Mouse (Mus musculus) urinary bladder, adult 18-20 months (tissue): ENCODE data around the gene Khdrbs1.
"Not testable (repeated sequence)": the region's sequence is repeated elsewhere in the genome, so short reads cannot be mapped to it uniquely, and the experiment has no call there.

ENCODE experiments used
- DNase-seq, 2 experiments: peaks; one replicate each; pipeline ENCODE4 v3.0.0; 2022; ENCODE audit warnings: low spot score in 2 of 2, mixed read lengths in 2 of 2

Khdrbs1 gene

DNA sequence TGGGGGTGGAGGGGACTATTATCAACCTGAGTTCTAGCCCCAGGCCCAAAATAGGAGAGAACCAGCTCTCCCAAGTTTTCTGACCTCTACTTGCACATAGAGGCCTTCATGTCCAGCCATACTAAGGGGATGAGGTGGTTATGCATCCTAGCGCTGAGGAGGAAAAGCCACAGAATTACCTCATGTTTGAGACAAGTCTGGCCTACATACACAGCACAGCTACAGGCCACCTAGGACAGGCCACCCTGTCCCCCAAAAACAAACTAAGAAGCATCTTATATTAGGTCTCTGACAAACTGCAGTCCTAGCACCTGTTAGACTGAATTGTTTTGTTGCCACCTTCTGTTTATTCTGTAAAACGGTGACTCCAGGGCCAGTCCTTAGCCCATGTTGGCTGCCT lies 1.4 kb upstream of the Khdrbs1 start:
- no peak for DNase-seq

DNA sequence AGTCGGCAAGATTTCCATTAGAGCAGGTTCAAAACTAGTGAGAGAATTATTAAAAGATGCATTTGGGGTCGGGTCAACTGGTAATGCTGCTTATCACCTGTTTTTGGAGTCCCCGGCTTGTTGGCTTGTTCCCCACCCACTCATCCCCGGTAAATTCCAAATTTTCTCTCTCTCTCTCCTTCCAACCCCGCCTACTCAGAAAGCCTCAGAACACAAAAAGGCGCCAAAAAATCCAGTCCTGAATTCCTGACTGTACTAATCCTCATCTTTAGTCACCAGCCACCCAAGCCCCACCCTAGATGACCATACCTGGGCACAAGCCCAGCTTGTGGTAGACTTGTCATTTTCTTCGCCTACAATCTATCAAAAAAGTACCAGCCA lies 897 bp upstream of the Khdrbs1 start:
- DNase-seq, result no peak

DNA sequence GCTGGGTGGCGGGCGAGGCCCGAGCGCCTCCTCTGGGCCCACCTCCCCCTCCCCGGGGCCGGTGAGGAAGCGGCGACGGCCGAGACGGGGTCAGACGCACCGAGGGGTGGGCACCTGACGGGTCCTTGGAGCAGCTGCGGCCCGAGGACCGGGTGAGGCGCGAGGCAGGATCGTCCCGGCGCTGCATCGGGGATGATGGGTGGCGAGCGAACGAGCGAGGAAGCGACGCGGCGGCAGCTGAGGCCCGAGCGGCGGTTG lies 200 bp downstream of the Khdrbs1 start:
- no peak for DNase-seq

DNA sequence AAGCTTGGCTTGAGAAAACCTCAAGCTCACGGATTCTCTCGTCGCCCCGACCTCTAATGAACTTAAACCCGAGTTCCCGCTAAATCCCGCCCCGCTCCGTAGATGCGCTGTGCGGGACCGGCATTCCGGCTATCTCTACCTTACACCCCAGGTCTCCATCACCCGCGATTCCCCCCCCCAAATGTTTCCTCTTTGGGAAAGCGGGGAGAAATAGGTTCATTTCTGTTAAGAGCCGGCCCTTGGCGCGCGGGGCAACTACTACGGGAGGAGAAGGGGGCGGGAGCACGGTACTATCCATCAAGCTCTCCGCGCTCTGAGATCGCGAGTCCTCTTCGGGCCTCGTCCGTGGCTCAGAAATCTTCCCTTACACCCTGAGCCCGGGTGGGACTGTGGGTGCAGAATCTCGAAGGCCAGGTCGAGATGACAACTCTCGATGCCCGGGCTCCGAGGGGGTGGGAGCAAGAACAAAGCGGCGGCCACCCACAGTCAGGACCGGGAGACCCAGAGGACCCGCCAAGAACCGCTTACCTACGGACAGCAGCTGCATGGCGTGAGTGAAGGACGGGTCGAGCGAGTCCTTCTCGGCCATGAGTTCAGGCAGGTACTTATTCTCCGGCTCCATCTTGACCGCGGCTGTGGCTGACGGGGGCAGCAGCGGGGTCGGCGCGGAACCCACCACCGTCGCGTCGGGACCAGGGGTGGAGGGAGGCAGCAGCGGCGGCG lies 691 bp downstream of the Khdrbs1 start:
- peak; percentile 14 to 42 for DNase-seq

DNA sequence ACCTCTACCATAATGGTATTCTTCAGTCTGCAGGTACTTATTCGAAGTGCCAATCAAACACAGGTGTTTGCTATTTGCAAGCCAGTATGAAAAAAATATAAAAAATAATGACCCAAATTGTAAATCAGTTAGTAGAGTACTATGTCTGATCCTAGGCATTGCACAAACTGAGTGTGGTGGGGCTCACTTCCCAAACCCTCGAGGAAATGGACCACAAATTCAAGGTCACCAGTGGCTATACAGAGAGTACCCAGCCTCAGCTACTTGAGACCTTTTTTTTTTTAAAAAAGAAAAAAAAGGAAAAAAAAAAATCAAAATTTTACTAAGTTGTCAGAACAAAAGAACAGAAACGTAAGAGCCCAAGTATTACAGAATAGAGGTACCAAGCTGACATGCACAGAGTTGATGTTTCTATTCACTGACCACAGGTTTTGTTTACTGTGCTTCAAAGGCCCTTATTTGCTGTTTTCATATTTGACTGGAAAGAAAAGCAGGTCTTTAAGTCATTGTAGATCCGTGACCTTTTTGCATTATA lies 2.9 kb downstream of the Khdrbs1 start:
- no peak for DNase-seq

DNA sequence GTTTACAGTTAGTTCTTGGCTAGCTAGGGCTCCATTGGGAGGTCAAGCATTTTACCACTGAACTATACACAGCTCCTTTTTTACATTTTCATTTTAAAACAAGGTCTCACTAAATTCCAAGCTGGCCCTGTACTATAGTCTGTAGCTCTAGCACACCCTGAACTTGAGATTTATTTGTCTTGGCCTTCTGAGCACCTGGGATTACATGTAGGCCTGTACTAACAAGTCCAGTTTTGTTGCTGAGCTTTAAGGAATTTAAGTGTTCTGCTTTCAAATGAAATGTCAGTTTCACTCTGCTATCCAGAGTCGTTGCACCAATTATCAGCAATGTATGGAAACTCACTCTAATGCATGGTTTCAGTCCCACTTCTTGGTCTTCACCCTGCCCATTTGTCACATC lies 5.9 kb downstream of the Khdrbs1 start:
- DNase-seq, result no peak

DNA sequence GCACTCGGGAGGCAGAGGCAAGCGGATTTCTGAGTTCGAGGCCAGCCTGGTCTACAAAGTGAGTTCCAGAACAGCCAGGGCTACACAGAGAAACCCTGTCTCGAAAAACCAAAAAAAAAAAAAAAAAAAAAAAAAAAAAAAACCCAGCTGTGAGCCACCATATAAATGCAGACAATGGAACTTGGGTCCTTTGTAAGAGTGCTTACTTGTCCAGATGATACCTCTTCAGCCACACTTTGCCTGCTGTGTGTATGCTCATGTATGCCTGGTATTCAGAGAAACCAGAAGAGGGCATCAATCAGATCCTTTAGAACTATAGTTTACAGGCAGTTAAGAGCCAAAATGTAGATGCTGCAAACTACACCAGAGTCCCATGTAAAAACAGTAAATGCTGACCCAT lies 6.6 kb downstream of the Khdrbs1 start:
- DNase-seq, result not testable (repeated sequence)

DNA sequence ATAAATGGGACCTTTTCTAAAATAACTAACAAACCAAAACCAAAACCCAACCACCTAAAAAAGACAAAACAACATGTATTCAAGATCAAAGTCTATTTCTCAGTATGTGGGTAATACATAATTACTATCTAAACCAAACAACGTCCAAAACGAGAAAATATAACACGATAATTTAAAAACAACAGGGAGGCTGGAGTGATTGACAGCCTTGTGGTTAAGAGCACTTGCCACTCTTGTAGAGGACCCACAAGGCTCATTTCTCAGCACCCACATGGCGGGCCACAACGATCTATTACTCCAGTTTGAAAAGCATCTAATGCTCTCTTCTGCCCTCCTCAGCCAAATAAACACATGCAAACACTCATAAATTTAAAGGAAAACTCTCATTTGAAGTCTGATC lies 10.7 kb downstream of the Khdrbs1 start:
- DNase-seq, result no peak

DNA sequence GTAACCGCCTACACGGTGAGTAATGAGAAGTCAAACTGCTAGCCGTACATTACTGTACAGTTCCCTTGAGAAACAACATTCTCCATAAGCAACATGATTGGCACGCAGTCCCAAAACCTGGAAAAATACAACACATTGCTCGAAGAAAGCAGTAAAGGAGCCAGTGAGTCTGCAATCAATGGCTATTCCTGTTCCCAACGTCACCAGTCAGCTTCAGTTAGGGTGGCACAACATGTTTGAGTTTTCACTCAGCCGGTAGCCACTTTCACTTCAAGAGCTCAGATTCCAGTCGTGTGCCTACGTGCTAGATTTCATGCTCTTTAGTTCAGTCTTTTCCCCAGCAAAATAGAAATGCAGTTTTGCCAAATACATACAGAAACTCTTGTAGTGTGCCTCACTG lies 25.8 kb downstream of the Khdrbs1 start:
- DNase-seq, result no peak

DNA sequence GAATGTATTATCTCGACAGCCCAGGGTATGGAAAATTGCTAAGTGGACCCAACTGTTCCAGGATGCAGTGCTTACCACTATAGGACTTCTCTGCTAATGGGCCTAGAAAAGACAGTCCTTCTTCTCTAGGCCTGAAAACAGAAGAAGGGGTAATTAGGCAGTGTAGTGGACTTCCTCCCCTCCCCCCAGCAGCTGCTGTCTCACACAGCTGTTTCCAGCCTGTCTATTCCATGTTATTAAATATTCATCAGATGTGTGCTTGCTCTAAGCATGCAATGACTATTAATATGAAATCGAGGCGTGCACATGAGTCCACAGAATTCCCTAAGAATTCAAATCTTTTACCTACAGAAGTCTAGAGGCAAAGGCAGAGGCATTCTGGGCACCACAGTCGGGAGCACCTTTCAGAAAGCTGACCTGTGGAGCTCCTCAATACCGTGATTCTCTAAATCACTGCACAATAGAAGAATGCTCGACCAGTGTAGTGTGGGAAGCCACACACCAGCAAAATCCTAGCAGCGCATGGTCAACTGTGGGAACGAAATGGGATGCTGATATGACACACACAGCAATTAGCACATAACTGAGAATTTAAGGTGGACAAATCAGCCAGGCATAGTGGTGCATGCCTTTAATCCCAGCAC lies 32.5 kb downstream of the Khdrbs1 start:
- DNase-seq, result no peak

DNA sequence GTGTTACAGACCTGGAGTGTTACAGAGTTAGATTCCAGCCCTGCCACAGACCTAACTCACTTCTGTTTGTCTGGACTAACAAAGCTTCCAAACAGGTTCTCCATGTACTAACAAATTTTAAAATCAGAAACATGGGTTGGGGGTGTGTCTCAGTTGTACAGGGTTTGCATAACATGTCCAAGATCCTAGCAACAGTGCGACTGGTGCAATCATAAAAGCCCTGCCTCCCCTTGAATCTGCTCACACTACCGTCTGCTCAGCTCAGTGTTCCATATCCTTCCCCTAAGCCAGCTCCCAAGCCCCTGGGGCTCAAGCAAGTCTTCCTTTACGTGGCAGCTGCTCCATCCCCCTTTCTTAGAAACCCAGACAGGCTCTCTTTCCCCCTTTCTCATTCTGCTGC lies 35.4 kb downstream of the Khdrbs1 start:
- no peak for DNase-seq

DNA sequence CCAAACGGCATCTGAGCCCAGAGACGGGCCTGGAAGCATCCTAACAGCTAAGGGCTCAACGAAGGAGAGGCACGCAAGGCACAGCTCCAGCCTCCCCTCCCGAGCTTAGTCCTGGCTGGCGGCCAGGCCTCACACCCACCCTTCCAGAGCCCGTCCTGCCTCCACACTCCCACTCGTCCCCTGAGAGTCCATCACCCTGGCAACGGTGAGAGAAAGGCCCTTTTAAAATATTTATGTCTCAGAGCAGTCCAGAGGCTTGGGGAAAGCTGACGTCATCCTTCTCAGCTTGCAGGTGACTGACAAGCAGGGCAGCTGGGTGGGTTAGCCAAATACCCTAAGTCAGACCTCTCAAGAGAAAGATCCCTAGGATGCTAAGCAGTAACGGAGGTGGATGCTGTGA lies 39.6 kb downstream of the Khdrbs1 start:
- peak in 1 of 2 experiments; percentile 12 for DNase-seq

DNA sequence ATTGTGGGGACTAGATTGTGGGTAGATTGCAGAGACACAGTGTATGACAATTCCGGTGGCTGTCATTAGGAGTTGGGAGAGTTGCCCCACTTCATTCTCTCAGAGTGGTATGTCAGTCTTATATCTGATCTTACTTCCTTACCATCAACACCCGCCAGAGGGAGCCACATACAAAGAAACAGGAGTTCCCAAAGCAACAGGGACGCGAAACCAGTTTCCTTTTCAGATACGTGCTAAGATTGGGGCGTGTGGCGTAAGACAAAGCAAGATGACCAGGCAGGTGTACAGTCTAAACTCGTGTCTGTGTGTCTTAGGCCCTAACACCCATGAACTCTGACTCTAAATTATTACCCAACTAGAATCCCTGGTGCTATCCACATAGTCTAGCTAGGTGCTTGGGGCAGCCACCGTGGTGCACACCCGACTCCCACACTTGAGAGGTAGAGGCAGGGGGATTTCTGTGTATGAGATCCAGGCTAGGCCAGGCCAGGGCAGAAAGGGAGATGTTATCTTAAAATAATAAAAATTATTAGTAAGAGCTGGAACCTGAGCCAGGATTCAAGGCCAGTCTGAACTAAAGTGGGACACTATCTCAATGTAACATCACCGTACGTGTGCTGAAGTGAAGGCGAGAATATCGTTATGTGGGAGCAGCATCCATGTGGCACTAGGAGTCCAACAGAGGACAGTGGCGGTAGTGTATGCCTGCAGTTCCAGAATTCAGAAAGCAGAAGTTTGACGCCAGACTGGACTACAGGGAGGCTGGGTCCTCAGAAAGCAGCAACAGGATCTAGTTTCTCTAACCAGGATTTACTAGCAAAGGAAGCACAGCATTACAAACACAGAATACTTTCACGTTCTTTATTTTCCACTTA lies 40.4 kb downstream of the Khdrbs1 start:
- peak; percentile 57 to 78 for DNase-seq

DNA sequence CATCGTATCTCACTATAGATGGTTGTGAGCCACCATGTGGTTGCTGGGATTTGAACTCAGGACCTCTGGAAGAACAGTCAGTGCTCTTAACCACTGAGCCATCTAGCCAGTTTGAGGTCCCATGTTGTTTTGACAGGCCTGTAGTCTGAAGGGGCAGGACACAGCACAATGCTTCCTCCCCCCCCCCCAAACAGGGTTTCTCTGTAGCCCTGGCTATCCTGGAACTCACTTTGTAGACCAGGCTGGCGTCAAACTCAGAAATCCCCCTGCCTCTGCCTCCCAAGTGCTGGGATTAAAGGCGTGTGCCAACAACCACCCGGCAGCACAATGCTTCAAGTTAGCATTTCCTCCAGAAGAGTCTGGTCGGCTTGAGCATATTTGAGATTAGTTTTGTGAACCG lies 41.4 kb downstream of the Khdrbs1 start:
- DNase-seq, result not testable (repeated sequence)

DNA sequence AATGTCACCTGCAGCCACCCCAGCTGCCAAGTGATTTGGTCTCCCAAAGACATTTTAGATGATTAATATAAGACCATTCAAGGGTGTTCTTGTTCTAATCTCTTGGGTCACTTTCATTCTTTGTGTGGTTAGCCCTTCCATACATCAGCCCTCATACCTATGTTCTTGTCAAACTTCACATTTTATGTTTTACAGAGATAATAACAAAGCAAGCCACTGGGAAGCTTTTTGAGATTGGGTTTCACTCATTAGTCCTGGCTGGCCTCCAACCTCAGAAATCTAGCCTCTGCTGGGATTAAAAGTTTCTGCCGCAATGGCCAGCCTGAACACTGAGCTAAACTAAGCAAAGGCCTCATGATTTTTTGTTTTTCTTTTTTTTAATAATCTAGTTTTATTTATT lies 41.9 kb downstream of the Khdrbs1 start:
- DNase-seq, result no peak

DNA sequence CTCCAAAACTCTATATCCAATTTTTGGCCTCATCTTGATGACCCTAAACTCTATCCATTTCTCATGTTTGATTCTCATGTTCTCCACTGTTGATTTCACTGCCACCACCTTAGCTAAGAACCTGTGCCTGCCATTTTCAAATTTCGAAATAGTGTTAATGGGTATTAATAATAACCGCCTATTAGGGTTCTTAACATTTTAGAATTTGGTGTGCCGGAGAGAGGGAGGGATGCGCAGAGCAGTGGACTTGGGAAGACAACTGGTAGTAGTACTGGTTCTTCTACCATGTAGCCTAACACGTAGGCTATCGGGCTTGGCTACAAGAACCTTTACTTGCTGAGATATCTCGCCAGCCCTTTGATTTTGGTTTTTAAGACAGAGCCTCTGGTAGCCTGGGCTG lies 44.9 kb downstream of the Khdrbs1 start:
- DNase-seq, result no peak

DNA sequence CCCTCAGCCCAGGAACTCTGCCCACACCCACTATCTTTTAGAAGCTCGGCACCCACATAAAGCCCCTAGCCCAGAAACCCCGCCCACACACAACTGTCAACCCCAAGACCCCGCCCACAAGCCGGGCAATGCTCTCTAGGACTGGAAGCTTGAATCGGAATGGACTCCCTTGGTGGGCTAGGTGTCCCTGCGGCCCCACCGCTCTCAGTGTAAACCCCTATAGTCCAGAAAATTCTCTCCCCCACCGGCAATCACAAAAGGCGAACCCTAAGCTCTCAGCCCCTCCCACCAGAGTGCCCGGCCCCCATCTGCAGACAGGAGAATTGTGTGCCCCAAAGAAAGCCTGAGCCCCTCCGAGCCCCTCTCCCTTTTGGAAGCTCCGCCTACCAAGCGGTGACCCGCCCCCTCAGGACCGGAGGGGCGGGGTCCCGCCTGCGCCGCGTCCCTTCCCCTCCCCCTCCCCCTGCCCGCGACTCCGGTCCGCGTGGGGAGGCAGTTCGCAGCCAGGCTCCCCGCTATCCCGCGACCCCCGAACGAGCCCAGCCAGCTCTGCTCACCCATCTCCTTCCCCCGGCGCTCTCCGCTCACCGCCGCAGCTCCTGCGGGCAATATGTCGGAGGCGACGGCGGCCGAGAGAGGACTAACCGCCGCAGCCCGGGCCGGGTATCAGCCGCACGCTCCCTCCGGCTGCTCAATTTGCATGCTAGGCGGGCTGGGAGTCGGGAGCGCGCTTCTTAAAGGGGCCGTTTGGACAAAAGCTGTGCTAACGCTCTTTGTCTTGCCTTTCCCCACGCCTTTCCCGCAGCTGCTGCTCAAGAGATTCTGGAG lies 45.7 kb downstream of the Khdrbs1 start, which contains the start of gene Tmem39b:
Gene Tmem39b, minus strand, starts transcription at position 681 of the 828 bp plus-strand sequence.
- DNase-seq, result peak; percentile 87 to 88

DNA sequence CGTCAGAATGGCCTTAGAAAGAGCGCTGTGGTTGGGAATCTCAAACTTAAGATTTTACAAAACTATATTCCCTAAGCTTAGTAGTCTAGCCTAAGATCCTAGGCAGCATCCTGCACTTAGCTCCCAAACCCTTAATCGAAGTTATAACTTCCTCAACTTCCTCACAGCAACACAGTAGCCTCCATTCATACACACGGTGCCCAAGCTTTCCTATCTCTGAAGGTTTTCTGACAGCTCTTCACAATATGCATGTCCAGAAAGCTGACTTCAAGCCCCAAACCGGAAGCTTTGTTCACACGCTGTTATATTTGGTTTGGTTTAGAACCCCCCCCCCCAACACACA lies 46.3 kb downstream of the Khdrbs1 start:
- DNase-seq, result no peak

DNA sequence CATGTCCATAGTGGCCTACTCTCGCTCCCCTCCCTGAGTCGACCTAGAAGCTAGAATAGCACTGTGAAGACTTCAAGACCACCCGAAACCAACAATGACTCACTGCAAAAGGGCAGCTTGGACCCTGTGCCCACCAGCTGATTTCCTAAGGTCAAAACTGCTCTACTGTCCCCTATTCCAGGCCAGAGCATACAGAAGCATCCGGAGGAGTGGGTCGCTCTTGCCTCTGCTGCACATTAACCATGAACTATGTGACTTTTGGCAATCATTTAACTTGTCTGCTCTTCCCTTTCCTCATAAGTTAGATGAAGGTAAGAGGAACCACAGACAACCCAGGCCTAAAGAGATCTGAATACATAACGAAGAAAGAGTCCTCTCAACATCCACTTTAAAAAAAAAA lies 57.6 kb downstream of the Khdrbs1 start:
- no peak for DNase-seq

DNA sequence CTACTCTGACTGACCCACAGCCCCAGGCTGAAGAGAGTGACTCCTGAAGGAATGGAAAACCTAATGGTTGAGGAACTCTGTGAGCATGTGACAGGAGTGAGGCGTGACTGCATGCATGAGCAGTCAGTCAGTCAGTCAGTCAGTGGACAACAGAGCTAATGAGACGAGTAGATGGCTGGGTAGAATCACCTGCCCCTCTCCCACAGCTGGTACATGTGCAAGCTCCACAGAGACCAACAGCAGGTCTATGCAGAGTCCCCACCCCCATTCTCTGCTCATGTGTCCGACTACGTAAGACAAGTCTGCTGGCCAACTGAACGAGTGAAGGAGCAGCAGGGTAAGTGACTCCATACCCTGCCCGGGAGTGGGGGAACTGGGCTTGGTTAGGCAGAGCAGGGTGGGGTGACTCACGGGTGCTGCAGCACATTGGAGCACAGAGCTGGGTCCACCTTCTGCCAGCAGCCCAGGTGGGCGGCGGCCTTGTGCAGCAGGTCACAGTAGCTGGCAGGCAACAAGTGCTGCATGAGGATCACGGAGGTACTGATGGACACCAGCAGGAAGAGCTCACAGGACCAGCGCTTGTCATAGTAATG lies 58.1 kb downstream of the Khdrbs1 start:
- DNase-seq, result no peak

DNA sequence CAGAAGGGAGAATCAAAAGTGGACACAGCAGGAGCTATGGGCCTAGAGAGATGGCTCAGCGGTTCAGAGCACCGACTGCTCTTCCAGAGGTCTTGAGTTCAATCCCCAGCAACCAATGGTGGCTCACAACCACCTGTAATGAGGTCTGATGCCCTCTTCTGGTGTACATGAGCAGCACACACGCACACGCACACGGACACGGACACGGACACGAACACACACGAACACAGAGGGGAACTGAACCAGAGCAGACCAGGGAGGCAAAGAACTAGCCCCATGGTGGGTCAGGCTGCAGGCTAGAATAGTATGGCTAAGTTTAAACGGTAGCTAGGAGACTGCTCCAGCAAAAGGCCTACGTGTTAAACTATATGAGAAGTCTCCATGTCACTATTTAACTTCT lies 60.3 kb downstream of the Khdrbs1 start:
- DNase-seq, result no peak
